Mouse (Mus musculus) thymus, postnatal 14 days (tissue): ENCODE measurements around the gene Actr5.

ENCODE experiments used
- DNase-seq: peaks from one replicate; pipeline ENCODE4 v3.0.0; 2021

Actr5 gene

DNA sequence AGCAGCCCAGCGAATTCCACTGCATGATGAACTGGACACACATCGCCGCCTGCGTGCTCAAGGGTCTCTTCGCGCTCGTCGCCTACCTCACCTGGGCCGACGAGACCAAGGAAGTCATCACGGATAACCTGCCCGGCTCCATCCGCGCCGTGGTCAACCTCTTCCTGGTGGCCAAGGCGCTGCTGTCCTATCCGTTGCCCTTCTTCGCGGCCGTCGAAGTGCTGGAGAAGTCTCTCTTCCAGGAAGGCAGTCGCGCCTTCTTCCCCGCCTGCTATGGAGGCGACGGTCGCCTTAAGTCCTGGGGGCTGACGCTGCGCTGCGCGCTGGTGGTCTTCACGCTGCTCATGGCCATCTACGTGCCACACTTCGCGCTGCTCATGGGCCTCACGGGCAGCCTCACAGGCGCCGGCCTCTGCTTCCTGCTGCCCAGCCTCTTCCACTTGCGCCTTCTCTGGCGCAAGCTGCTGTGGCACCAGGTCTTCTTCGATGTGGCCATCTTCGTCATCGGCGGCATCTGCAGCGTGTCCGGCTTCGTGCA lies 10.2 kb upstream of the Actr5 start:
- no peak for DNase-seq

GRCm38 (mm10) chr2:158615161-158615680 lies 9.5 kb upstream of the Actr5 start:
- DNase-seq, result no peak

DNA sequence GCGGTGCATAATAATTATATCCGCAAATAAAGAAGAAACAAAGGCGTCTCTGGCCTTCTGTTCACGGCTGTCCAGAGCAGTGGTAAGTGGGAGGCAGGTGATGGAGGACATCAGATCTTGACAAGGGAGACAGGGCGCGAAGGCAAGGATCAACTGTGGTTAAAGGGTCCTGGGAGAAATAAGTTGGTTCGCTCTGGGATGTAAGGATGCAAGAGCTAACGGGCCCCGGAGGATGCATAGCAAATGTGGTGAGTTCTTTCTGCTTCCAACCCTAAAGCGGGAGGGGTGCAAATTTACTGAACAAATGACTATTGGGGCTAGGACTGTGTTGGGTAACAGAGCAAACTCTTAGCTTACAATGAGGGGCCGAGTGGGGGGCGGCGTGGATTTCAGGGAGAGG lies 9.0 kb upstream of the Actr5 start:
- no peak for DNase-seq

DNA sequence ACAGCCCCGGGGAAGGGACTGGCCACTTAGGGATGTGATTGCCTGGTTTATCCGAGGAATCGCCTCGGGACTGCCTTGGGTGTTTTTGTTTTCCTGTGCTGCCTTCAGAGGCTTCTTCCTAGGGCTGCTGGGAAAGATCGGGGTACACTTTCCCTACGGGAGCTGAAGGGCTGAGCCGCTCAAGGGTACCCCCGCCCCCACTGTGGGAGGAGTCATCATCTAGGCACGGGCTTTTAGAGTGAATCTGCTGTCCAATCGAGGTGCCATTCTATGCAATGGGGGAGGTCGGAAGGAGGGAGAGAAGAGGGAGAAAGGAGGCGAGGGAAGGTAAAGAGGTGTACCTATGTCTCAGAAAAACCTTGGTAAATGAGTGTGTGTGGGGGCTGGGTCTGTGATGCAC lies 8.4 kb upstream of the Actr5 start:
- no peak for DNase-seq

DNA sequence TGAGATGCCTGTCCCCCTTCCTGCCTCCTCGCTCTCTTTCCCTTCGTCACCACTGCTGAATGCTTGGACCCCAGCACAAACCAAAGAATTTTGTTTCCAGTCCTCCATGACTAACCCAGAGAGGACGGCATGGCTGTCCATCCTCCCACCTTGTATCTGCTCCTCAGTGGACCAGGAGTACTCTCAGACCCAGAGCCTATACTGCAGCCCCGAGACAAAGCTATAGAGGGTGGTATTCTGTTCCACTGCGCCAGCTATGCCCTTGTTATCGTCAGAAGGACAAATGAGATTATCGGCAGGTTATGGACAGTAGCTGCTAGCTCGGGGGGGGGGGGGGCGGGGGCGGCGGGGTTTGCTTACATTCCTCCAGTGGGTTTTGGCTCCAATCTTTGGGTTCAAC lies 7.9 kb upstream of the Actr5 start:
- DNase-seq, result no peak

GRCm38 (mm10) chr2:158625231-158625630 lies 543 bp downstream of the Actr5 start:
- DNase-seq, result no peak

DNA sequence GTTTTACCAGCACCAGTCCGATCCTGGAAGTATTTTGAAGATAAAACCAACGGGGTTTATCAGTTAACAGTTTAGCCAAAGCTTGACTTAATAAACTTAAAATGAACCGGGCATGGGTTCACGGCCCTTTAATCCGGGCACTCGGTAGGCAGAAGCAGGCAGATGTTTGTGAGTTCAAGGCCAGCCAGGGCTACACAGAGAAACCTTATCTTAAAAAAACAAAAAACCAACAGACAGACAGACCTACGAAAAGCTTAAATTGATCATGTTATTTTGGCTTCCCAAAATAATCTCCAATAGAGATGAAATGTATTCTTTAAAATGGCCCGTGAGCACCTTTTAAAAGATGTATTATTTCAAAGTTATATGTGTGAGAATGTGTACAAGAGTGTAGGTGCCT lies 1.0 kb downstream of the Actr5 start:
- DNase-seq, result no peak

GRCm38 (mm10) chr2:158628858-158629257 lies 4.2 kb downstream of the Actr5 start:
- no peak for DNase-seq

GRCm38 (mm10) chr2:158629414-158629813 lies 4.7 kb downstream of the Actr5 start:
- no peak for DNase-seq

GRCm38 (mm10) chr2:158631873-158632272 lies 7.2 kb downstream of the Actr5 start:
- DNase-seq, result no peak

GRCm38 (mm10) chr2:158641869-158642268 lies 17.2 kb downstream of the Actr5 start:
- DNase-seq, result peak; percentile 78

DNA sequence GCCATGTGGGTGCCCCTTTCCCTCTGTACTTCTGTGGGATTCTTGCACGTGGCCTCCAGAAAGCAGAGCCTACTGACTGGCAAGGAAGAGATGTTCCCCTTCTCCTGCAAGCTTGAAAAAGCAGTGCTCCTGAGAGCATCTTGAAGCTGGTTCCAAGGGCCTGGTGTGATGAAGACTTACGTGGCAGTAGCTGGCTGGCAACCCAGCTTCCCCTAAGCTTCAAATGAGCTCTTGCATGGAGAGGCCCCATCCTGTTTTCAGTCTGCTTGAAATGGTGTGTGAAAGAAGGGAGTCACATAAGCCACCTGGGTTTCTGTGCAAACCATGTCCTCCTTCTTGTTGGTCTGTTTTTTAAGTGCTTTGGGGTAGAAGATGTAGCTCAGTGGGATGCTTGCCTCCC lies 17.9 kb downstream of the Actr5 start:
- DNase-seq, result no peak

- DNase-seq, result no peak
Measured at GRCm38 (mm10) chr2:158643791-158644190, 19.1 kb downstream of the Actr5 start.

DNA sequence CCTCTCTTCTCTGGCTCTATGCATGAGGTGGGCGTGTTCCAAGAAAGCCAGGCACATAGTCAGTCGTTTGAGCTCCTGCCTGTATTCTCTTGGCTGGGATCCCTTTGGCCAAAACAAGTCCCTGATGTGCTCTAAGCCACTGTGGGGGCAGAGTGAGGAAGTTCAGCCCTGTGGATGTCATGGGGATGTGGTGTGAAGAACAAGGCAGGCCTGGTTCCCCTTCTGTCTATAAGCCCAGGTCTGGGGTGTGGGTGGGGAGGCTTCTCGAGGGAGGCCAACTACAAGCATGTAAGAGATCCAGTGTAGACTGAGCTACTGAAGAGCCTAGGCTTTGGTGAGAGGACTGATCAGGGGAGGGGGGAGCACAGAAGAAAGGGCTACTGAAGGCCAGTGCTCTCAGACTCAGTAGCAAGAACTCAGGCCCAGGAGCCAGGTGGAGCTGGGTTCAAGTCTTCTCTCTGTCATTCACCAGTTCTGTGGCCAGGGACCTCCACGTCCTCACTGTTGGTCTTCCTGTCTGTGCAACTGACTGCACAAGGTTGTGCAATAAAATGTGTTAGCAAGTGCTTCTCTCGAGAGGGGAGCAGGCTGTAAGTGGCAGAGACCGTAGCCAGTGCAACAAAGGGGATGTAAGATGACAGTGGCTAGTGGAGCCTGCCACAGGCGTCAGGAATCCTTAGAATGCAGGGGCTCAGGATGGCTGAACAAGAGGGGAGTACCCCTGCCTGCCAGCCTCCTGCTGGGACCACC lies 26.6 kb downstream of the Actr5 start:
- DNase-seq, result no peak

GRCm38 (mm10) chr2:158652985-158653384 lies 28.3 kb downstream of the Actr5 start:
- peak; percentile 84 for DNase-seq

- DNase-seq, result no peak
Measured at GRCm38 (mm10) chr2:158654717-158655116, 30.0 kb downstream of the Actr5 start.

- no peak for DNase-seq
Measured at GRCm38 (mm10) chr2:158655806-158656205, 31.1 kb downstream of the Actr5 start.

DNA sequence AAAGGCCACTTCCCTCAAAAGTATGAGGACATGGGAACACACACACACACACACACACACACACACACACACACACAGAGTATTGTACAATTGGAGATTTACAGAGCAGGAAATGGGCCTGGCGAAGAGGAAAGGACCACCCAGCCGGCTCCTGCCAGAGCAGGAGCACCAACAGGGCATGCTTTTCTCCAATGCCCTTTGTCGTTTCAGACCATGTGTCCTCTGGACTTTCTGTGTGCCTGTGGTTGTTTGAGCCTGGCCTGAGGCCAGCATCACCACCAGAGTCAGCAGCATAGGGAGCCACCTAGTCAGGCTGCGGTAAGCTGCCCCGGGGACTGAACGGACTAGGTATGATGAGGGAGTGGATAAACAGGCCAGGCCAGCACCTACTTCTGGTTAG lies 34.1 kb downstream of the Actr5 start:
- DNase-seq, result no peak

DNA sequence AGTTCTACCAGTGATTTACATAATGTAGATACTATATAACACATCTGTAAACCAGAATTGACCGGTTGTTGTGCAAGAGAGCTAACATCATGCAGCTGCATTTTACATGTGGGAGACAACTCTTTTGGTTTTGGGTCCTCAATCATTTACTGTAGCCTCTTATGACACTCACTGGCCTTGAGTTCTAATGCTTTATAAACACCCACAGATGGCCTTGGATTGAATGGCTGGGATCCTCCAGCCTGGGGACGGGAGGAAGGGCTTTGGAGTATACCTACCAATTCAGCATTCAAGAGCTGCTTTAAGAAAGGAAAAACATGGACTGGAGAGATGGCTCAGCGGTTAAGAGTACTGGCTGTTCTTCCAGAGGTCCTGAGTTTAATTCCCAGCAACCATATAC lies 34.7 kb downstream of the Actr5 start:
- DNase-seq, result no peak

DNA sequence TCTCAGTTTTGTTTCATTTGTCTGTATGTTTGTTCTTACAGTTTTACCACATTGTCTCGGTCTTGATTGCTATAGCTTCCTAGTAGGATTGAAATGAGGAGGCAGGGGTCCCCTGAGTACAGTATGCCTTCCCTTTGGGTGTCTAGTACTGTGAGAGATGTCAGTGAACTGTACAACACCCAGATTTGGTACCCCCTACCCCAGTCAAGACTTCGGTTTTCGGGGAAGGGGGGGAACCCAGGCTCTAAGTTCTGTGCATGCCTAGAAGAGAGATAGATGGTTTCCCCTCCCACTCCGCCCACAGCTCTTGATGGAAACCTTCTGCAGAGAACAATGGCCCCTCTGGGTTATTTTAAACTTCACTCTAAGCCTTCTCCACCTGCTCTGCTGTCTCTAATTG lies 40.4 kb downstream of the Actr5 start, which contains the start of gene Ppp1r16b:
Ppp1r16b (plus strand) TSS at position 301 of the 400 bp plus-strand sequence.
- no peak for DNase-seq

GRCm38 (mm10) chr2:158666071-158666800 lies 41.5 kb downstream of the Actr5 start:
- peak; percentile 74 for DNase-seq

- peak; percentile 91 for DNase-seq
Measured at GRCm38 (mm10) chr2:158667022-158667670, 42.5 kb downstream of the Actr5 start.
